Mouse (Mus musculus) megakaryocyte, embryonic 14.5 days (primary cell): ENCODE data around the gene Fezf2.

ENCODE experiments used
- FLI1 ChIP-seq: IDR thresholded peaks from 2 replicates; pipeline ENCODE4 v1.6.1; 2012; ENCODE audit warnings: low read length, inconsistent platforms, mixed read lengths
- GATA1 ChIP-seq: IDR thresholded peaks from 3 replicates; pipeline ENCODE4 v1.6.1; 2012; ENCODE audit warnings: mixed read lengths, low read length, inconsistent platforms, borderline replicate concordance

DNA sequence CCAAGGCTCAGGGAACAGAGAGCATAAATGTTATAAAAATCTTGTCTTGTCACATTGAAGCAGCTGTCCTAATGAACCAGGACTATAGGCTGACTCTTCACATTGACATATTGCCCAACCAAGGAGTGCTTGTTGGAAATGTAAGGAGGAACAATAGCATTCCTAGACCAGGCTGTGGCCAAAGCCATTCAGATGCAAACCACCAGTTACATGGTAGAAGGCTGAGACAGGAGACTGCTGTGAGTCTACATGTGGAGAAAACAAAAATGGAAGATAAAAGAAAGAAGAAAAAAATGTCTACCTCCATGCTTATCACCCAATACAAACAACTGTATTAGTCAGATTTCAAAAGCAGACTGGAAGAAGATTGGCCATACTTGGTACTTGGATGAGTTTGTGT lies 48.8 kb downstream of the Fezf2 start:
- TF ChIP-seq GATA1 (no peak), FLI1 (no peak)
